Mouse (Mus musculus): Measurements from ENCODE around the gene Usp44. TPM values are rescaled to one million over a fixed set of nuclear protein-coding genes. Genes with fewer than 3 reads are reported as not detected.

Gene Usp44
- total RNA-seq, 2 experiments from 2014 or later = 0.47 to 0.61 TPM

Other genes starting within 250 kb of the Usp44 start
- gene Snrpf, start 241.8 kb upstream of the Usp44 start, total RNA-seq (2021) = 10 to 100 TPM; 14.3 to 14.9 TPM
- gene Ntn4, start 190.9 kb upstream of the Usp44 start, total RNA-seq (2021) = 10 to 100 TPM; 10.3 to 12.3 TPM
- gene Metap2, start 65.5 kb downstream of the Usp44 start, total RNA-seq (2021) = 100 to 1,000 TPM; 200 to 203 TPM
- 10 to 100 TPM; 24.1 to 28.7 TPM for gene Vezt, start 204.3 kb downstream of the Usp44 start, total RNA-seq (2021)
- gene Fgd6, start 204.4 kb downstream of the Usp44 start, total RNA-seq (2021) = 1 to 10 TPM; 2.0 to 3.2 TPM

All from gastrocnemius, postnatal 10 days (tissue).